Mouse (Mus musculus): Measurements from ENCODE around the gene Cntnap1. TPM values are rescaled to one million over a fixed set of nuclear protein-coding genes. Genes with fewer than 3 reads are reported as not detected.
"Not testable (repeated sequence)": the region's sequence is repeated elsewhere in the genome, so short reads cannot be mapped to it uniquely, and the experiment has no call there.

Cntnap1 gene
- polyA plus RNA-seq (2015; fragmentation: Nextera tagmentation; extraction: Ambion mirVana), result 1.3 and 1.5 TPM in 2 replicates

GRCm38 (mm10) chr11:101170354-101170810 is at the start of gene Cntnap1:
Gene Cntnap1, plus strand, starts transcription at chr11:101170523.
- H3K36me3 ChIP-seq, result peaks cover 16% of the 10 kb centered on the region
- no peaks in the 10 kb centered on the region for H3K9me3 ChIP-seq
- peak within 1 kb of the TSS; percentile 62 for H3K4me3 ChIP-seq (replicated peaks)
- H3K27ac ChIP-seq, result peak within 1 kb of the TSS; percentile 76
- ATAC-seq, result no peak
- H3K27me3 ChIP-seq, result peaks cover 74% of the 10 kb centered on the region
- peak within 1 kb of the TSS; percentile 91 for H3K4me2 ChIP-seq (replicated peaks)
- H3K4me1 ChIP-seq (replicated peaks), result peaks cover 64% of the 10 kb centered on the region
- peak within 1 kb of the TSS; percentile 79 for H3K9ac ChIP-seq (replicated peaks)
- WGBS, result under 1% methylated on average over 35 of the region's 35 CpGs

GRCm38 (mm10) chr11:101120545-101121188 is 49.7 kb upstream of the Cntnap1 start:
- peak overlapping the region; percentile 90 for H3K4me3 ChIP-seq (replicated peaks)
- ATAC-seq, result no peak
- H3K4me2 ChIP-seq (replicated peaks), result peak overlapping the region; percentile 97
- no peaks in the 10 kb centered on the region for H3K9me3 ChIP-seq
- peaks cover 42% of the 10 kb centered on the region for H3K4me1 ChIP-seq (replicated peaks)
- H3K9ac ChIP-seq (replicated peaks), result peak overlapping the region; percentile 90
- H3K27me3 ChIP-seq, result no peaks in the 10 kb centered on the region
- H3K27ac ChIP-seq, result peak overlapping the region; percentile 92
- 24% methylated on average over 19 of the region's 19 CpGs for WGBS
- peaks cover 41% of the 10 kb centered on the region for H3K36me3 ChIP-seq

GRCm38 (mm10) chr11:101124494-101124893 is 45.8 kb upstream of the Cntnap1 start:
- WGBS, result 98% methylated on average over 8 of the region's 8 CpGs
- not testable (repeated sequence) for H3K9ac ChIP-seq (replicated peaks); H3K4me3 ChIP-seq (replicated peaks); ATAC-seq; H3K27ac ChIP-seq; H3K9me3 ChIP-seq; H3K27me3 ChIP-seq; H3K4me2 ChIP-seq (replicated peaks)
- Histone ChIP-seq H3K4me1 (replicated peaks) (peaks cover 13% of the 10 kb centered on the region), H3K36me3 (peaks cover 54% of the 10 kb centered on the region)

GRCm38 (mm10) chr11:101125008-101125407 is 45.3 kb upstream of the Cntnap1 start:
- ATAC-seq; H3K4me2 ChIP-seq (replicated peaks); H3K27me3 ChIP-seq; H3K9me3 ChIP-seq; H3K9ac ChIP-seq (replicated peaks); H3K27ac ChIP-seq; H3K4me3 ChIP-seq (replicated peaks): not testable (repeated sequence)
- WGBS, result 100% methylated on average over 9 of the region's 9 CpGs
- H3K36me3 ChIP-seq, result peaks cover 54% of the 10 kb centered on the region
- H3K4me1 ChIP-seq (replicated peaks), result peaks cover 13% of the 10 kb centered on the region

GRCm38 (mm10) chr11:101127075-101127474 is 43.2 kb upstream of the Cntnap1 start:
- Histone ChIP-seq H3K9ac (replicated peaks) (no peak overlapping the region), H3K27me3 (no peaks in the 10 kb centered on the region), H3K36me3 (peaks cover 49% of the 10 kb centered on the region), H3K4me2 (replicated peaks) (no peak overlapping the region), H3K9me3 (peaks cover 4% of the 10 kb centered on the region; the same call in 1 of the 2 replicates), H3K27ac (no peak overlapping the region), H3K4me3 (replicated peaks) (no peak overlapping the region), H3K4me1 (replicated peaks) (no peaks in the 10 kb centered on the region)
- no peak for ATAC-seq
- 100% methylated on average over 1 of the region's 1 CpGs for WGBS

GRCm38 (mm10) chr11:101128996-101129577 is 41.2 kb upstream of the Cntnap1 start:
- ATAC-seq, result no peak
- peaks cover 30% of the 10 kb centered on the region for H3K36me3 ChIP-seq
- H3K27ac ChIP-seq, result no peak overlapping the region
- WGBS, result 90% methylated on average over 11 of the region's 11 CpGs
- no peaks in the 10 kb centered on the region for H3K27me3 ChIP-seq
- H3K4me3 ChIP-seq (replicated peaks), result no peak overlapping the region
- H3K9me3 ChIP-seq, result peaks cover 4% of the 10 kb centered on the region; the same call in 1 of the 2 replicates
- H3K9ac ChIP-seq (replicated peaks), result no peak overlapping the region
- no peak overlapping the region for H3K4me2 ChIP-seq (replicated peaks)
- H3K4me1 ChIP-seq (replicated peaks), result no peaks in the 10 kb centered on the region

- Histone ChIP-seq H3K27ac (no peak overlapping the region), H3K27me3 (no peaks in the 10 kb centered on the region), H3K36me3 (peaks cover 21% of the 10 kb centered on the region), H3K9ac (replicated peaks) (no peak overlapping the region), H3K4me1 (replicated peaks) (no peaks in the 10 kb centered on the region), H3K9me3 (peaks cover 4% of the 10 kb centered on the region; the same call in 1 of the 2 replicates), H3K4me3 (replicated peaks) (no peak overlapping the region), H3K4me2 (replicated peaks) (no peak overlapping the region)
- no peak for ATAC-seq
- WGBS, result 55% methylated on average over 18 of the region's 18 CpGs
Measured at GRCm38 (mm10) chr11:101130056-101130756, 40.1 kb upstream of the Cntnap1 start.

GRCm38 (mm10) chr11:101131187-101131586 is 39.1 kb upstream of the Cntnap1 start:
- H3K36me3 ChIP-seq, result peaks cover 11% of the 10 kb centered on the region
- 93% methylated on average over 2 of the region's 2 CpGs for WGBS
- peaks cover 4% of the 10 kb centered on the region; the same call in 1 of the 2 replicates for H3K9me3 ChIP-seq
- no peak overlapping the region for H3K27ac ChIP-seq
- no peak overlapping the region for H3K4me3 ChIP-seq (replicated peaks)
- H3K4me1 ChIP-seq (replicated peaks), result no peaks in the 10 kb centered on the region
- no peaks in the 10 kb centered on the region for H3K27me3 ChIP-seq
- no peak overlapping the region for H3K4me2 ChIP-seq (replicated peaks)
- no peak for ATAC-seq
- H3K9ac ChIP-seq (replicated peaks), result no peak overlapping the region

GRCm38 (mm10) chr11:101131701-101132100 is 38.6 kb upstream of the Cntnap1 start:
- no peak overlapping the region for H3K9ac ChIP-seq (replicated peaks)
- H3K27me3 ChIP-seq, result no peaks in the 10 kb centered on the region
- no peak for ATAC-seq
- no peaks in the 10 kb centered on the region for H3K4me1 ChIP-seq (replicated peaks)
- H3K9me3 ChIP-seq, result peaks cover 1% of the 10 kb centered on the region; the same call in 1 of the 2 replicates
- no peak overlapping the region for H3K4me3 ChIP-seq (replicated peaks)
- peaks cover 6% of the 10 kb centered on the region for H3K36me3 ChIP-seq
- H3K27ac ChIP-seq, result no peak overlapping the region
- H3K4me2 ChIP-seq (replicated peaks), result no peak overlapping the region
- 86% methylated on average over 6 of the region's 6 CpGs for WGBS

GRCm38 (mm10) chr11:101133037-101133436 is 37.3 kb upstream of the Cntnap1 start:
- no peak for ATAC-seq
- H3K4me3 ChIP-seq (replicated peaks), result no peak overlapping the region
- H3K27ac ChIP-seq, result no peak overlapping the region
- H3K4me2 ChIP-seq (replicated peaks), result no peak overlapping the region
- H3K9ac ChIP-seq (replicated peaks), result no peak overlapping the region
- H3K9me3 ChIP-seq, result no peaks in the 10 kb centered on the region
- H3K27me3 ChIP-seq, result no peaks in the 10 kb centered on the region
- WGBS, result 89% methylated on average over 12 of the region's 12 CpGs
- H3K36me3 ChIP-seq, result no peaks in the 10 kb centered on the region
- H3K4me1 ChIP-seq (replicated peaks), result no peaks in the 10 kb centered on the region

GRCm38 (mm10) chr11:101134217-101134865 is 36.0 kb upstream of the Cntnap1 start:
- no peak for ATAC-seq
- H3K27ac ChIP-seq, result no peak overlapping the region
- H3K4me1 ChIP-seq (replicated peaks), result peaks cover 6% of the 10 kb centered on the region; the same call in 1 of the 2 replicates
- H3K9ac ChIP-seq (replicated peaks), result no peak overlapping the region
- no peak overlapping the region for H3K4me3 ChIP-seq (replicated peaks)
- no peaks in the 10 kb centered on the region for H3K27me3 ChIP-seq
- WGBS, result 85% methylated on average over 13 of the region's 13 CpGs
- H3K36me3 ChIP-seq, result no peaks in the 10 kb centered on the region
- H3K4me2 ChIP-seq (replicated peaks), result no peak overlapping the region
- H3K9me3 ChIP-seq, result no peaks in the 10 kb centered on the region

Data from midbrain, embryonic 13.5 days (tissue).